Mouse (Mus musculus) liver, embryonic 14.5 days (tissue): ENCODE results near the gene Hemk1. TPM values are rescaled to one million over a fixed set of nuclear protein-coding genes. Genes with fewer than 3 reads are reported as not detected.

Source experiments
- ATAC-seq: fragments of 200-750 bp; cut with Nextera tagmentation; 2 replicates; pipeline ENCODE4 v1.8.0; 2017; ENCODE audit warnings: moderate number of reproducible peaks, mild to moderate bottlenecking, moderate library complexity; ENCODE audit not compliant: insufficient read depth
- DNase-seq, 3 experiments: peaks; one replicate each; pipeline ENCODE4 v3.0.0-alpha.2; 2012 to 2013; ENCODE audit warnings: low read depth in 3 of 3, low spot score in 3 of 3
- H3K27ac ChIP-seq: fragments of 300-500 bp; sonication (generic); 2 replicates; pipeline ENCODE4 v1.5.1; 2014; ENCODE audit warnings: moderate library complexity, mild to moderate bottlenecking, control low read depth, inconsistent platforms
- H3K27me3 ChIP-seq: fragments of 300-500 bp; sonication (generic); 2 replicates; pipeline ENCODE4 v1.6.1; 2014; ENCODE audit warnings: mild to moderate bottlenecking, low read length, moderate library complexity; ENCODE audit not compliant: control insufficient read depth, insufficient read depth
- H3K36me3 ChIP-seq: fragments of 300-500 bp; sonication (generic); replicated peaks from 2 replicates; pipeline ENCODE4 v1.6.1; 2014; ENCODE audit warnings: low read depth; ENCODE audit not compliant: control insufficient read depth, insufficient read depth
- H3K4me1 ChIP-seq, 2 experiments: fragments of 200-500 bp in 1 of 2; fragments of 300-500 bp in 1 of 2; sonication (generic) in 1 of 2; replicated peaks; 2 replicates each; pipeline ENCODE4 v1.6.1; 2012 to 2014; ENCODE audit warnings: antibody characterized with exemption in 1 of 2, inconsistent platforms in 1 of 2, low read length in 1 of 2; ENCODE audit not compliant: control insufficient read depth in 2 of 2, insufficient read depth in 2 of 2
- H3K4me2 ChIP-seq: fragments of 300-500 bp; sonication (generic); 2 replicates; pipeline ENCODE4 v1.6.1; 2014; ENCODE audit warnings: low read depth, mild to moderate bottlenecking, control low read depth, moderate library complexity
- H3K4me3 ChIP-seq, 2 experiments: fragments of 200-500 bp in 1 of 2; fragments of 300-500 bp in 1 of 2; sonication (generic) in 1 of 2; 2 replicates each; pipeline ENCODE4 v1.5.1; 2012 to 2014; ENCODE audit warnings: low read depth in 2 of 2, low read length in 2 of 2, mild to moderate bottlenecking in 2 of 2, control low read depth in 1 of 2, inconsistent platforms in 1 of 2, moderate library complexity in 1 of 2; ENCODE audit not compliant: insufficient read depth in 1 of 2
- H3K9ac ChIP-seq: fragments of 300-500 bp; sonication (generic); replicated peaks from 2 replicates; pipeline ENCODE4 v1.6.1; 2014; ENCODE audit warnings: mild to moderate bottlenecking, control low read depth, moderate library complexity
- H3K9me3 ChIP-seq: fragments of 300-500 bp; sonication (generic); 2 replicates; pipeline ENCODE4 v1.6.1; 2016; ENCODE audit warnings: low read length, mixed read lengths; ENCODE audit not compliant: control insufficient read depth
- CTCF ChIP-seq: IDR thresholded peaks from 2 replicates; pipeline ENCODE4 v1.5.1; 2016; ENCODE audit warnings: antibody characterized with exemption, low read depth, control low read depth
- EP300 ChIP-seq: IDR thresholded peaks from 2 replicates; pipeline ENCODE4 v1.6.1; 2016; ENCODE audit warnings: antibody characterized with exemption, low read depth
- WGBS: fragments of 180-500 bp; shearing (Covaris S2); extraction: QIAGEN DNeasy Blood & Tissue Kit; methylation state at CpG from one replicate; pipeline ENCODE4 v1.1.7; 2014; ENCODE audit not compliant: insufficient replicate concordance; 5-methylcytosine and 5-hydroxymethylcytosine counted together
- polyA plus RNA-seq, 2 experiments: library from polyadenylated mRNA; depleted of rRNA in 1 of 2; stranded (reverse) in 1 of 2; unstranded in 1 of 2; fragments of >200 nt; fragmentation: Nextera tagmentation in 1 of 2; extraction: Ambion mirVana in 1 of 2; gene quantifications; 2 replicates each; pipeline versions ENCODE4 v1.2.1 to v1.2.3; 2012 to 2014

Gene Hemk1
- polyA plus RNA-seq, 2 experiments = 2.2 to 3.3 TPM

GRCm38 (mm10) chr9:107323558-107323957, 14.6 kb downstream of the Hemk1 start:
- no peak for DNase-seq
- no peaks in the 10 kb centered on the region for H3K27me3 ChIP-seq
- no peak overlapping the region for H3K27ac ChIP-seq
- no peaks in the 10 kb centered on the region; a peak in 1 of 4 replicates for H3K4me1 ChIP-seq
- no peaks in the 10 kb centered on the region for H3K36me3 ChIP-seq
- H3K9me3 ChIP-seq = no peaks in the 10 kb centered on the region
- WGBS = 25% methylated on average over 6 of the region's 6 CpGs
- H3K4me2 ChIP-seq = no peak overlapping the region
- no peak overlapping the region for H3K9ac ChIP-seq
- no peak overlapping the region for H3K4me3 ChIP-seq
- no peak for TF ChIP-seq CTCF
- TF ChIP-seq EP300 = no peak
- no peak for ATAC-seq

GRCm38 (mm10) chr9:107322461-107323050, 15.6 kb downstream of the Hemk1 start:
- Histone ChIP-seq H3K9me3 (no peaks in the 10 kb centered on the region), H3K9ac (no peak overlapping the region), H3K27ac (no peak overlapping the region), H3K27me3 (no peaks in the 10 kb centered on the region), H3K4me2 (no peak overlapping the region), H3K4me3 (no peak overlapping the region), H3K4me1 (no peaks in the 10 kb centered on the region; a peak in 1 of 4 replicates), H3K36me3 (no peaks in the 10 kb centered on the region)
- TF ChIP-seq EP300 = no peak
- no peak; the same call in 1 of the 2 replicates for TF ChIP-seq CTCF
- WGBS = 76% methylated on average over 8 of the region's 8 CpGs
- DNase-seq (no peak), ATAC-seq (no peak)

GRCm38 (mm10) chr9:107315791-107316190, 22.4 kb downstream of the Hemk1 start:
- Histone ChIP-seq H3K27me3 (no peaks in the 10 kb centered on the region), H3K36me3 (no peaks in the 10 kb centered on the region), H3K9ac (no peak overlapping the region), H3K4me3 (no peak overlapping the region), H3K27ac (no peak overlapping the region), H3K9me3 (no peaks in the 10 kb centered on the region), H3K4me1 (peaks cover 12 to 21% of the 10 kb centered on the region in 2 experiments), H3K4me2 (no peak overlapping the region)
- WGBS = 51% methylated on average over 2 of the region's 2 CpGs
- no peak for DNase-seq
- TF ChIP-seq EP300 (no peak), CTCF (no peak)
- ATAC-seq = no peak

GRCm38 (mm10) chr9:107313926-107314325, 24.2 kb downstream of the Hemk1 start:
- TF ChIP-seq EP300 (no peak), CTCF (no peak)
- no peak for DNase-seq
- WGBS = 27% methylated on average over 3 of the region's 3 CpGs
- no peak for ATAC-seq
- no peak overlapping the region for H3K27ac ChIP-seq
- H3K36me3 ChIP-seq = no peaks in the 10 kb centered on the region
- no peak overlapping the region for H3K4me3 ChIP-seq
- peaks cover 12 to 21% of the 10 kb centered on the region in 2 experiments for H3K4me1 ChIP-seq
- no peak overlapping the region for H3K4me2 ChIP-seq
- no peaks in the 10 kb centered on the region for H3K9me3 ChIP-seq
- no peak overlapping the region for H3K9ac ChIP-seq
- H3K27me3 ChIP-seq = no peaks in the 10 kb centered on the region

- Histone ChIP-seq H3K4me1 (peaks cover 13 to 27% of the 10 kb centered on the region in 2 experiments), H3K27ac (no peak overlapping the region; the same call in 1 of the 2 replicates), H3K9ac (no peak overlapping the region), H3K4me2 (peak overlapping the region; percentile 27), H3K36me3 (no peaks in the 10 kb centered on the region), H3K27me3 (no peaks in the 10 kb centered on the region), H3K4me3 (no peak overlapping the region), H3K9me3 (no peaks in the 10 kb centered on the region)
- peak in 1 of 3 experiments; percentile 90 for DNase-seq
- peak; percentile 84 for ATAC-seq
- WGBS = 11% methylated on average over 10 of the region's 10 CpGs
- TF ChIP-seq EP300 (no peak), CTCF (no peak)
These were observed 25.2 kb downstream of the Hemk1 start for GRCm38 (mm10) chr9:107312811-107313584.
